Mouse (Mus musculus): Measurements from ENCODE around the gene C2cd2l. TPM values are rescaled to one million over a fixed set of nuclear protein-coding genes. Genes with fewer than 3 reads are reported as not detected.
"Not testable (repeated sequence)": the region's sequence is repeated elsewhere in the genome, so short reads cannot be mapped to it uniquely, and the experiment has no call there.

The C2cd2l gene
- total RNA-seq, 2 experiments from 2014 or later, result 12.1 to 13.7 TPM

- no peak for DNase-seq
- intact Hi-C loops (cut with DNase I; ENCODE audit: low total_unique reads), result no loop called here
These were observed 17.5 kb upstream of the C2cd2l start for GRCm38 (mm10) chr9:44337436-44338169.

GRCm38 (mm10) chr9:44336964-44337363, 16.9 kb upstream of the C2cd2l start:
- intact Hi-C loops (cut with DNase I; ENCODE audit: low total_unique reads), result no loop called here
- DNase-seq, result no peak

- DNase-seq; intact Hi-C loops (cut with DNase I; ENCODE audit: low total_unique reads): not testable (repeated sequence)
These were observed 16.4 kb upstream of the C2cd2l start for GRCm38 (mm10) chr9:44336513-44336912.

GRCm38 (mm10) chr9:44336093-44336406, 16.0 kb upstream of the C2cd2l start:
- DNase-seq, result no peak
- intact Hi-C loops (cut with DNase I; ENCODE audit: low total_unique reads), result no loop called here

- intact Hi-C loops (cut with DNase I; ENCODE audit: low total_unique reads), result no loop called here
- DNase-seq, result peak; percentile 53
These were observed 15.4 kb upstream of the C2cd2l start for GRCm38 (mm10) chr9:44335331-44336092.

- intact Hi-C loops (cut with DNase I; ENCODE audit: low total_unique reads), result loop anchor here (5.0 kb wide), 1 partner anchor 37 kb away; no protein-coding TSS in a partner anchor
- DNase-seq, result peak; percentile 96
These were observed 14.6 kb upstream of the C2cd2l start, which contains the start of gene H2afx for GRCm38 (mm10) chr9:44334396-44335330. TSS of gene H2afx (plus strand) at chr9:44334694.

GRCm38 (mm10) chr9:44332918-44333638, 13.0 kb upstream of the C2cd2l start:
- intact Hi-C loops (cut with DNase I; ENCODE audit: low total_unique reads), result loop anchor here (5.0 kb wide), 1 partner anchor 36 kb away; no protein-coding TSS in a partner anchor
- no peak for DNase-seq

- DNase-seq, result no peak
- intact Hi-C loops (cut with DNase I; ENCODE audit: low total_unique reads), result loop anchor here (5.0 kb wide), 1 partner anchor 33 kb away; no protein-coding TSS in a partner anchor
These were observed 10.7 kb upstream of the C2cd2l start for GRCm38 (mm10) chr9:44330736-44331135.

- DNase-seq, result no peak
- intact Hi-C loops (cut with DNase I; ENCODE audit: low total_unique reads), result no loop called here
These were observed 7.8 kb upstream of the C2cd2l start for GRCm38 (mm10) chr9:44327926-44328325.

GRCm38 (mm10) chr9:44327064-44327711, 7.1 kb upstream of the C2cd2l start:
- intact Hi-C loops (cut with DNase I; ENCODE audit: low total_unique reads), result no loop called here
- DNase-seq, result no peak

GRCm38 (mm10) chr9:44326371-44327063, 6.4 kb upstream of the C2cd2l start:
- peak; percentile 87 for DNase-seq
- intact Hi-C loops (cut with DNase I; ENCODE audit: low total_unique reads), result no loop called here

- no peak for DNase-seq
- intact Hi-C loops (cut with DNase I; ENCODE audit: low total_unique reads), result no loop called here
These were observed 5.8 kb upstream of the C2cd2l start, which contains the start of gene Dpagt1 for GRCm38 (mm10) chr9:44325768-44326370. TSS of gene Dpagt1 (plus strand) at chr9:44326019.

- DNase-seq; intact Hi-C loops (cut with DNase I; ENCODE audit: low total_unique reads): not testable (repeated sequence)
These were observed 5.1 kb upstream of the C2cd2l start for GRCm38 (mm10) chr9:44325032-44325767.

- intact Hi-C loops (cut with DNase I; ENCODE audit: low total_unique reads), result no loop called here
- DNase-seq, result no peak
These were observed 4.1 kb upstream of the C2cd2l start for GRCm38 (mm10) chr9:44324147-44324546.

GRCm38 (mm10) chr9:44323656-44324055, 3.6 kb upstream of the C2cd2l start:
- intact Hi-C loops (cut with DNase I; ENCODE audit: low total_unique reads); DNase-seq: not testable (repeated sequence)

- DNase-seq, result no peak
- intact Hi-C loops (cut with DNase I; ENCODE audit: low total_unique reads), result no loop called here
These were observed 681 bp upstream of the C2cd2l start for GRCm38 (mm10) chr9:44320799-44321133.
